Mouse (Mus musculus) cerebellum, adult 8-10 months (tissue): ENCODE results near the gene Zfp933.
"Not testable (repeated sequence)": the region's sequence is repeated elsewhere in the genome, so short reads cannot be mapped to it uniquely, and the experiment has no call there.

Source experiments
- DNase-seq: peaks from one replicate; pipeline ENCODE4 v3.0.0; 2022

Zfp933 gene

GRCm38 (mm10) chr4:147850776-147851175 lies 2.6 kb upstream of the Zfp933 start:
- DNase-seq: no peak

GRCm38 (mm10) chr4:147848584-147848991 lies 422 bp upstream of the Zfp933 start:
- DNase-seq: no peak

GRCm38 (mm10) chr4:147842871-147843270 lies 5.3 kb downstream of the Zfp933 start:
- DNase-seq: no peak

- peak; percentile 25 for DNase-seq
Observed at GRCm38 (mm10) chr4:147839282-147839681, 8.9 kb downstream of the Zfp933 start.

- DNase-seq: no peak
Observed at GRCm38 (mm10) chr4:147824389-147824788, 23.8 kb downstream of the Zfp933 start.

GRCm38 (mm10) chr4:147821414-147821813 lies 26.8 kb downstream of the Zfp933 start:
- not testable (repeated sequence) for DNase-seq

- DNase-seq: not testable (repeated sequence)
Observed at GRCm38 (mm10) chr4:147819659-147820058, 28.5 kb downstream of the Zfp933 start.

- DNase-seq: no peak
Observed at GRCm38 (mm10) chr4:147814592-147815167, 33.5 kb downstream of the Zfp933 start.

GRCm38 (mm10) chr4:147813249-147813765 lies 34.9 kb downstream of the Zfp933 start:
- no peak for DNase-seq

- DNase-seq: not testable (repeated sequence)
Observed at GRCm38 (mm10) chr4:147809966-147810304, 38.2 kb downstream of the Zfp933 start.

GRCm38 (mm10) chr4:147809292-147809965 lies 38.7 kb downstream of the Zfp933 start, which contains the start of gene Zfp984:
Gene Zfp984 (minus strand): TSS chr4:147809788.
- DNase-seq: not testable (repeated sequence)

GRCm38 (mm10) chr4:147808483-147808882 lies 39.7 kb downstream of the Zfp933 start:
- DNase-seq: not testable (repeated sequence)

GRCm38 (mm10) chr4:147795308-147795707 lies 52.9 kb downstream of the Zfp933 start:
- not testable (repeated sequence) for DNase-seq

GRCm38 (mm10) chr4:147794026-147794665 lies 54.0 kb downstream of the Zfp933 start:
- DNase-seq: not testable (repeated sequence)

- DNase-seq: not testable (repeated sequence)
Observed at GRCm38 (mm10) chr4:147793390-147793916, 54.7 kb downstream of the Zfp933 start.

- not testable (repeated sequence) for DNase-seq
Observed at GRCm38 (mm10) chr4:147791729-147792128, 56.4 kb downstream of the Zfp933 start.
